Mouse (Mus musculus): ENCODE results near the gene Slc41a3. TPM values are rescaled to one million over a fixed set of nuclear protein-coding genes. Genes with fewer than 3 reads are reported as not detected.

Gene Slc41a3
- polyA plus RNA-seq, 1 experiment from 2014 or later, result 8.1 TPM

DNA sequence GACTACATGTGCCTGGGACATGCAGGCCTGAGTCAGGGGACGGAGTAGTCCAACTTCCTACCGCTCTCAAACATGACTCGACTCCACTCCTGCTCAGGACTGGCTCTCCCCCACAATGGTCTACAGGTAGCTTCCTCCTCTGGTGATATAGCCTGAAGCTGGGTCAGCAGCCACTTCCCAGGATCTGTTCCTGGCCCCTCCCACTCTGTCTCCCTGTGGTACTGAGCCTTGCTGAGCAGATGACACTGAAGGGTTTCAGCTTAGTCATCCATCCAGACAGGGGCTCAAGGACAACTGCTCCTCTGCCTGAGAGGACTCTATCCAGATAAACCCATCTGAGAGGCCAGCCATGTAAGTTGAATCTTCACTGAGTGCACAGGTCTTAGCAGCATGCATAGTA lies 37.0 kb upstream of the Slc41a3 start:
- no peaks in the 10 kb centered on the region for H3K36me3 ChIP-seq (ENCODE audit: control insufficient read depth, insufficient read depth, low read length)
- no peak overlapping the region for H3K4me2 ChIP-seq (ENCODE audit: low read depth, low read length)
- H3K27me3 ChIP-seq (ENCODE audit: control insufficient read depth, insufficient read depth, low read length), result no peaks in the 10 kb centered on the region
- no peak overlapping the region for H3K4me3 ChIP-seq (ENCODE audit: low read depth, low read length)
- H3K4me1 ChIP-seq (ENCODE audit: control insufficient read depth, insufficient read depth, low read length), result 0 out of 2 replicates have a peak, but pooled peaks cover 3% of the 10 kb centered on the region
- no peak overlapping the region for H3K27ac ChIP-seq (ENCODE audit: low read depth, low read length)
- H3K9me3 ChIP-seq (ENCODE audit: control insufficient read depth, low read length), result no peaks in the 10 kb centered on the region
- 80% methylated on average over 3 of the region's 3 CpGs for WGBS
- no peak for ATAC-seq (ENCODE audit: low read depth)
- no peak overlapping the region for H3K9ac ChIP-seq (replicated peaks; ENCODE audit: low read depth, low read length)

DNA sequence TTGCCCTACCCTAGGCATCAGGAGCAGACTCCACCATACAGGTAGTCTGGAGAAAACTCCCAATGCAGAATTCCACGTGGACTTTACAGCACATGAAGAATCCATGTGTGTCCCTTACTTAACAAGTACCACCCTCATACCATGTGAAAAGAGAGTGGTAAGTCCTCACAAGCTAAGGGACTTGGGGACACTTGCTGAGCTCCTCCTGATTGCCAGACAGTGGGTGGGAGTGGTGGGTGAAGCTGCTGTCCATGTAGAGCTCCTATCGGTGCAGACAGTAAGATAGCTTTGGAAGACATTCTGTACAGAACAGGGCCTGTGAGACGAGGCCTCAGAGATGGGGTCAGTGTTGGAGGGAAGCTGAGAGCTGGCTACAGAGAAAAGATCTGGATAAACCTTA lies 36.6 kb upstream of the Slc41a3 start:
- Histone ChIP-seq H3K9me3 (ENCODE audit: control insufficient read depth, low read length) (no peaks in the 10 kb centered on the region), H3K27me3 (ENCODE audit: control insufficient read depth, insufficient read depth, low read length) (no peaks in the 10 kb centered on the region), H3K27ac (ENCODE audit: low read depth, low read length) (no peak overlapping the region), H3K4me2 (ENCODE audit: low read depth, low read length) (no peak overlapping the region), H3K36me3 (ENCODE audit: control insufficient read depth, insufficient read depth, low read length) (no peaks in the 10 kb centered on the region), H3K4me1 (ENCODE audit: control insufficient read depth, insufficient read depth, low read length) (0 out of 2 replicates have a peak, but pooled peaks cover 3% of the 10 kb centered on the region), H3K9ac (replicated peaks; ENCODE audit: low read depth, low read length) (no peak overlapping the region), H3K4me3 (ENCODE audit: low read depth, low read length) (no peak overlapping the region)
- WGBS, result 85% methylated on average over 3 of the region's 3 CpGs
- ATAC-seq (ENCODE audit: low read depth), result no peak

DNA sequence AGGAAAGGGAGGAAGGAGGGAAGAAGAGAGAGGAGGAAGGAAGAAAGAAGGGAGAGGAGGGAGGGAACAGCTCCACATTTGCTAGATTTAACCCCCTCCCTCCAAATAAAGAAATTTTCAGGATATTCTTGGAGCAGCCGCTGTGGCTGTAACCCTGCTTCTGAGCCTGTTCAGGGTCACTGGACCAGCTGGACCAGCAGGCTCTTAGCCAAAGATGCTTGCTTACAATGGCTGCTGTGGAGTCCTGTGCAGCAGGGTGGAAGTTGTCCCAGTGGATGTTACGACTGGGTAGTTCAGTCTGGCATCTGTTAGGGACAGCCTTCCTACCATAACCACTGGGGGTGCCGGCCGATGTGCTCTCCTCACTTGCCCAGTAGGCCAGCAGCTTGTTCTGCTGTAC lies 35.8 kb upstream of the Slc41a3 start:
- Histone ChIP-seq H3K4me1 (ENCODE audit: control insufficient read depth, insufficient read depth, low read length) (0 out of 2 replicates have a peak, but pooled peaks cover 3% of the 10 kb centered on the region), H3K36me3 (ENCODE audit: control insufficient read depth, insufficient read depth, low read length) (no peaks in the 10 kb centered on the region), H3K9me3 (ENCODE audit: control insufficient read depth, low read length) (no peaks in the 10 kb centered on the region), H3K27me3 (ENCODE audit: control insufficient read depth, insufficient read depth, low read length) (no peaks in the 10 kb centered on the region), H3K4me2 (ENCODE audit: low read depth, low read length) (no peak overlapping the region), H3K27ac (ENCODE audit: low read depth, low read length) (no peak overlapping the region), H3K4me3 (ENCODE audit: low read depth, low read length) (no peak overlapping the region), H3K9ac (replicated peaks; ENCODE audit: low read depth, low read length) (no peak overlapping the region)
- ATAC-seq (ENCODE audit: low read depth), result no peak
- WGBS, result 83% methylated on average over 4 of the region's 4 CpGs

DNA sequence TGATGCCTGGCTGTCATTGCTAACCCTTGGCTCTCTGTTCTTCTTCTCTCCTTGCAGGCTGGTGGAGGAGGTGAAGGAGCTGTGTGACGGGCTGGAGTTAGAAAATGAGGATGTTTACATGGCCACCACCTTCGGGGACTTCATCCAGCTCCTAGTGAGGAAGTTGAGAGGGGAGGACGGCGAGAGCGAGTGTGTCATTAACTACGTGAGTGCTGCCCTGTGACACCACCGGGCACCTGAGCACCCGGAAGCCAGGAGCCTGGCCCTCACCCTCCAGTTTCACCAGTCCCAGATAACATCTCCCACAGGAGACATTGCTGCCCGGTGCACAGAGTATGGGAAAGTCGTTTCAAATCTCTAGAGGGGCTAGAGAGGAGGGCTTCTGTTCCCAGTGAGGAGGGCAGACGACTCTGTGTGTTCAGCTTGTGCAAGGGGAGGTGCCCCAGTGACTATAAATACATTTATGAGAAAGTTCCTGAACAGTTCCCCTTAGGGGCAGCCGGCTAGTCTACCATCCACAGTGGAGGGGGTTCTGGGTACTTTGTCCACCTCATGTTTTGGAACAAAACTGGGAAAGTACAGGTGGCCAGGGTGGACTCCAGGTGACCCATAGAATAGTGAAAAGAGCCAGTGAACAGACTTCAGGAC lies 34.7 kb upstream of the Slc41a3 start:
- no peaks in the 10 kb centered on the region for H3K9me3 ChIP-seq (ENCODE audit: control insufficient read depth, low read length)
- 73% methylated on average over 12 of the region's 12 CpGs for WGBS
- ATAC-seq (ENCODE audit: low read depth), result no peak
- 0 out of 2 replicates have a peak, but pooled peaks cover 3% of the 10 kb centered on the region for H3K4me1 ChIP-seq (ENCODE audit: control insufficient read depth, insufficient read depth, low read length)
- H3K27me3 ChIP-seq (ENCODE audit: control insufficient read depth, insufficient read depth, low read length), result no peaks in the 10 kb centered on the region
- H3K4me2 ChIP-seq (ENCODE audit: low read depth, low read length), result no peak overlapping the region
- no peak overlapping the region for H3K4me3 ChIP-seq (ENCODE audit: low read depth, low read length)
- H3K27ac ChIP-seq (ENCODE audit: low read depth, low read length), result no peak overlapping the region
- no peak overlapping the region for H3K9ac ChIP-seq (replicated peaks; ENCODE audit: low read depth, low read length)
- H3K36me3 ChIP-seq (ENCODE audit: control insufficient read depth, insufficient read depth, low read length), result no peaks in the 10 kb centered on the region

DNA sequence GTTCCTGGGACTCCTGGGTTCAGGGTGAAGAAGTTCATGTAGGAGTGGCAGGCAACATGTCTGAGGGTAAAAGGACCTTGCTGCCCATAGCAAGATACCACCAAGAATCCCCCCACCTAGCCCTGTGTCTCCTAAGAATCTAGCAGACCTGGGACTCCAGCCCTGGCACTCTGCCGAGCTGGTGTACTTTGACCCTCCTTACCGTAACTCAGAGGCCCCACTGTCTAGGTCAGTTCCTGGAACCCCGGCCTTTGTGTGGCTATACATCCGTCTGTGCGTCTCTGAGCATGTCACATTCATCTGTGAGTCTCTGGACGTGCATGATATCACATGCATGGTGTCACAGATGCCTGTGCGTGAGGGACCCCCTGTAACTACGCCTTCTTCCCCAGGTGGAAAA lies 34.1 kb upstream of the Slc41a3 start:
- 82% methylated on average over 8 of the region's 8 CpGs for WGBS
- 0 out of 2 replicates have a peak, but pooled peaks cover 3% of the 10 kb centered on the region for H3K4me1 ChIP-seq (ENCODE audit: control insufficient read depth, insufficient read depth, low read length)
- no peak for ATAC-seq (ENCODE audit: low read depth)
- H3K4me3 ChIP-seq (ENCODE audit: low read depth, low read length), result no peak overlapping the region
- H3K27ac ChIP-seq (ENCODE audit: low read depth, low read length), result no peak overlapping the region
- H3K36me3 ChIP-seq (ENCODE audit: control insufficient read depth, insufficient read depth, low read length), result no peaks in the 10 kb centered on the region
- no peaks in the 10 kb centered on the region for H3K27me3 ChIP-seq (ENCODE audit: control insufficient read depth, insufficient read depth, low read length)
- H3K9ac ChIP-seq (replicated peaks; ENCODE audit: low read depth, low read length), result no peak overlapping the region
- no peaks in the 10 kb centered on the region for H3K9me3 ChIP-seq (ENCODE audit: control insufficient read depth, low read length)
- no peak overlapping the region for H3K4me2 ChIP-seq (ENCODE audit: low read depth, low read length)

DNA sequence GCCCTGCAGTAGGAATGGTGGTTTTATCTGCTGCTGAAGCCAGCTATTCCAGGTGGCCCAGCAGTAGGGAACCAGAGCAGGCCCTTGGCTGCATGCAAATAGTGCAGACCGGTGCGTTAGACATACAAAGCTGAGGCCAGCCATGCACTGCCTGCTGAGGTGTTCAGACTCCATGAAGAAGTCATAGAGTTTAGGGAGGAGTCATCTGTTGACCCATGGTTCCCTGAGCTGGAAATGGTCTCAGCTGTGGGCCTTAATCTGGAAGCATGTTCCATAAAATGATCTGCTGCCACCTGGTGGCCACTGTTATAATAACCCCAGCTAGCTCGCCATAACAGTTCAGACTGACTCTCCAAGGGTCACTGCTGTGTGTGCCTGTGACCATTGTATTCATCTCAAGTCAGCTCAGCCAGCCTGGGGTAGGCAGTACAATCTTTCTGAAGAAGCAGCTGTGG lies 29.2 kb upstream of the Slc41a3 start:
- no peak overlapping the region for H3K27ac ChIP-seq (ENCODE audit: low read depth, low read length)
- peak; percentile 78 for ATAC-seq (ENCODE audit: low read depth)
- 40% methylated on average over 3 of the region's 3 CpGs for WGBS

DNA sequence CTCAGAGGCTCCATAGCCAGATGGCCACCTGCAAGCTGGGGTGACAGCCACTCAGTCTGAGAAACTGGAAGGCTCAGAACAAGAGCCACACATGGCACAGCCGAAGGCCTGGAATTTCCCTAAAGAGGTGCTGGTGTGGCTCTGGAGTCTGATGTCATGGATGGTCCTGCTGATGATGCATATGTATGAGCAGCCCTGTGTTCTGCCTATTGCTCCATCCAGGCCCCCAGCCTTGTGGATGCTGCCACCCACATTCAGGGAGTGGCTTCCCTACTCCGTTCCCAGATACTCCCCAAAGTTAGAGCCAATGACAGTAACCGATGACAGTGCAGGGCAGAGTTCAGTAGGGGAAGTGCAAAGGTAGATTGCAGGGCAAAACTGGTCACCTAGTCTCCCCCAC lies 26.4 kb upstream of the Slc41a3 start:
- H3K27ac ChIP-seq (ENCODE audit: low read depth, low read length), result no peak overlapping the region
- WGBS, result 50% methylated on average over 3 of the region's 3 CpGs
- ATAC-seq (ENCODE audit: low read depth), result no peak

More for the DNA sequence above, 29.2 kb upstream of the Slc41a3 start:
- Histone ChIP-seq H3K4me1 (ENCODE audit: control insufficient read depth, insufficient read depth, low read length) (no peaks in the 10 kb centered on the region), H3K4me2 (ENCODE audit: low read depth, low read length) (no peak overlapping the region), H3K9ac (replicated peaks; ENCODE audit: low read depth, low read length) (no peak overlapping the region), H3K27me3 (ENCODE audit: control insufficient read depth, insufficient read depth, low read length) (no peaks in the 10 kb centered on the region), H3K4me3 (ENCODE audit: low read depth, low read length) (no peak overlapping the region), H3K9me3 (ENCODE audit: control insufficient read depth, low read length) (no peaks in the 10 kb centered on the region), H3K36me3 (ENCODE audit: control insufficient read depth, insufficient read depth, low read length) (no peaks in the 10 kb centered on the region)

DNA sequence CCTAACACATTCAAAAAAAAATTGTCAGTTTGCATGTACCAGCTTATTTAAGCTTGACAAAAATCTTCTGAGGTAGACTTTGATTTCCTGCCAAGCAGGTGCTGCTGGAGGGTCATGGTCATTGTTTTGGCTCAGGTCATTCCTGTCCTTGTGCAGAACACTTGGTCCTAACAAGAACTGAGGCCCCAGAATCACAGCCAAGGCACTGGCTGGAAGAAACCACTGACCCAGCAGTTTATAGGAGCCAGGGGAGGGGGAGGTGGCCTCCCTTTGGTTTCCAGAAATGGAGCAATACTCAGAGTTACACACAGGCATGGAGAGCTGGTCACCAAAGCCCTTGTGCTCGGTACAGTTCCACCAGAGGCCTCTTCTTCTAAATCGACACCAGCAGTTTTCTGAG lies 22.2 kb upstream of the Slc41a3 start:
- no peak for ATAC-seq (ENCODE audit: low read depth)
- no peaks in the 10 kb centered on the region for H3K27me3 ChIP-seq (ENCODE audit: control insufficient read depth, insufficient read depth, low read length)
- no peaks in the 10 kb centered on the region for H3K4me1 ChIP-seq (ENCODE audit: control insufficient read depth, insufficient read depth, low read length)
- H3K27ac ChIP-seq (ENCODE audit: low read depth, low read length), result no peak overlapping the region
- H3K4me3 ChIP-seq (ENCODE audit: low read depth, low read length), result no peak overlapping the region
- no peaks in the 10 kb centered on the region for H3K9me3 ChIP-seq (ENCODE audit: control insufficient read depth, low read length)
- H3K4me2 ChIP-seq (ENCODE audit: low read depth, low read length), result no peak overlapping the region
- 87% methylated on average over 2 of the region's 2 CpGs for WGBS
- no peaks in the 10 kb centered on the region for H3K36me3 ChIP-seq (ENCODE audit: control insufficient read depth, insufficient read depth, low read length)
- no peak overlapping the region for H3K9ac ChIP-seq (replicated peaks; ENCODE audit: low read depth, low read length)

More for the DNA sequence above, 26.4 kb upstream of the Slc41a3 start:
- H3K4me2 ChIP-seq (ENCODE audit: low read depth, low read length), result no peak overlapping the region
- H3K27me3 ChIP-seq (ENCODE audit: control insufficient read depth, insufficient read depth, low read length), result no peaks in the 10 kb centered on the region
- H3K36me3 ChIP-seq (ENCODE audit: control insufficient read depth, insufficient read depth, low read length), result no peaks in the 10 kb centered on the region
- no peak overlapping the region for H3K4me3 ChIP-seq (ENCODE audit: low read depth, low read length)
- H3K4me1 ChIP-seq (ENCODE audit: control insufficient read depth, insufficient read depth, low read length), result no peaks in the 10 kb centered on the region
- no peak overlapping the region for H3K9ac ChIP-seq (replicated peaks; ENCODE audit: low read depth, low read length)
- no peaks in the 10 kb centered on the region for H3K9me3 ChIP-seq (ENCODE audit: control insufficient read depth, low read length)

DNA sequence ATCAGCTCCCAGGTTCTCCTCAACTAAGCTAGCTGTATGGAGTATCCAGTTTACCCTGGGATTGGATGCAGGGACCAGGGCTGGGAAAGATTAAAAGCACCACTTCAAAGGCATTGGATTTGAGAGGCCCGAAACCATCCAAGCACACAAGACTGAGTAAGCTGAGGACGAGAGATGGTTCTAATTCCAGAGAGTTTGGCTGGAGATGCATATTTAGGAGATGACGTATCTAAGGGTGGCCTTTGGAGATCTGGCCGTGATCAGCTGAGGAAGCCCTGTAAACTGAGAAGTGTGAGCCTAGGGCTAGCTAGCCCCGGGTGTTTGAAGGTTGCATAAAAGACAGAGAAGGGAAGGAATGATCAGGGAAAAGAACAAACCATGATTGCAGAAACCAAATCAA lies 16.4 kb upstream of the Slc41a3 start:
- no peaks in the 10 kb centered on the region for H3K36me3 ChIP-seq (ENCODE audit: control insufficient read depth, insufficient read depth, low read length)
- no peak for ATAC-seq (ENCODE audit: low read depth)
- H3K27ac ChIP-seq (ENCODE audit: low read depth, low read length), result no peak overlapping the region
- H3K27me3 ChIP-seq (ENCODE audit: control insufficient read depth, insufficient read depth, low read length), result no peaks in the 10 kb centered on the region
- no peak overlapping the region for H3K4me3 ChIP-seq (ENCODE audit: low read depth, low read length)
- no peaks in the 10 kb centered on the region for H3K9me3 ChIP-seq (ENCODE audit: control insufficient read depth, low read length)
- no peaks in the 10 kb centered on the region for H3K4me1 ChIP-seq (ENCODE audit: control insufficient read depth, insufficient read depth, low read length)
- no peak overlapping the region for H3K9ac ChIP-seq (replicated peaks; ENCODE audit: low read depth, low read length)
- 74% methylated on average over 5 of the region's 5 CpGs for WGBS
- H3K4me2 ChIP-seq (ENCODE audit: low read depth, low read length), result no peak overlapping the region
